Mouse (Mus musculus) left cerebral cortex, adult 18-20 months (tissue): ENCODE results near the gene Cdc73. TPM values are rescaled to one million over a fixed set of nuclear protein-coding genes. Genes with fewer than 3 reads are reported as not detected.

Experiments used
- DNase-seq, 2 experiments: peaks; one replicate each; pipeline ENCODE4 v3.0.0; 2021 to 2022; ENCODE audit warnings: low spot score in 2 of 2, mixed read lengths in 1 of 2
- total RNA-seq, 2 experiments: library from RNA; stranded (reverse); gene quantifications; 2 replicates each; pipeline ENCODE4 v1.2.3; 2021

The Cdc73 gene
- total RNA-seq, 2 experiments from 2014 or later = 68.1 to 76.1 TPM

DNA sequence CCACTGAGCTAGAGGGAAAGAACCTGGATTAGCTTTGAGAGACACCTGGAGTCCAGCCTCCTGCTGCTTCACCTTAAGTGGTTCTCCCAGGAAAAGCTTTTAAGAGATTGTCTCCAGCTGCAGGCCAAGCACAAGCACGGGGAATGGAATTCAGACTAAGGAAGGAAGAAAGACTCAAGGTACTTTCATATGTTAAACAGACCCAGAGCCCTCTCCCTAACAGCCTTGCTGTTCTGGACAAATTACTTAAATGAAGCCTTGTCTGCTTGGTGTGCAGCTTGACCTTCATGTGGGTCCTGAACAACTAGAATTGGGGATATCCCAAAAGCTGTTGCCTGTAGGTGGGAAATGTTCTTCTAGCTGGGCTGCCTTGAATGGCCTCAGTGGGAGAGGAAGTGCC lies 147.2 kb downstream of the Cdc73 start:
- DNase-seq = no peak

DNA sequence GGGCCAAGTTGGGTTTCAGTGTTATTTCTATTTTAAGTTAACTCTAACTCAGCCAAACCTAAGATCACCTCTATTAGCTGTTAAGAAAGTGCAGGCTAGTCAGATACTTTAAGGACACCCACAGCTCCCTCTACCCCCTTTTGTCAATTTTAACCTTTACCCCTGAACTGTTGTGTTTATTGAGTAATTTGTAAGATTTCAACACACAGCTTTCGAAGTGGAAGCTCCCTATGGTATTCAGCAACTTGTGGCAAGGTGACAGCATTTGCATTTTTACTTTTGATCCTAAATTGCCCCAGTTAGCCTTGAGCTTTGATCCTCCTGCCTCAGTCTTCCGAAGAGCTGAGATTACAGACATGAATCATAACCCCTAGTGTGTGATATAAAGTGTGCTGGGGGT lies 148.1 kb downstream of the Cdc73 start:
- no peak for DNase-seq

Other genes starting within 250 kb of the Cdc73 start
- 10 to 100 TPM; 14.7 to 16.5 TPM for gene B3galt2, start 62.2 kb downstream of the Cdc73 start, total RNA-seq
- gene Glrx2, start 13.4 kb upstream of the Cdc73 start, total RNA-seq = 100 to 1,000 TPM; 114 to 117 TPM
- gene Trove2, start 74.2 kb upstream of the Cdc73 start, total RNA-seq = 10 to 100 TPM; 30.6 to 32.0 TPM
- gene Uchl5, start 74.4 kb upstream of the Cdc73 start, total RNA-seq = 10 to 100 TPM; 40.7 to 43.4 TPM